Comparison of ENCODE assay signal across 8 mouse cellular contexts in the genomic region with DNA sequence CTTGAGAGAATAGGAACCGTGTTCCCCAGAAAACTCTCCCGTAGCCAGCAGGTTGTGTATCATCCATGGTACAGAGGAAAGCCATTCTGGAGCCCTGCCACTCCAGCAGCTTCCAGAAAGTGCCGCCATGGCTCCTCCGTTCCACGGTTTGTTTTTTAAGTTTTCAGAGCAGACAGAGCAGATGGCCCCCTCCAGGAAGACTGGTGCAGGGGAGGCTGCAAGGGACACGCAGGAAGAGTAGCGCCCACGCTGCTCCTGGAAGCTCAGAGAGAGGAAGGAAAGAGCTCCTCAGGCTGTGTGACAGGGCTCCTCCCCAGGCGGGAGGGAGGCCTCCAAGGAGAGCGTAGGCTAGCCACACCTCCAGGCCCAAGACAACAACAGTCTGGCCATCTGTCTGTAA. TPM values are rescaled to one million over a fixed set of nuclear protein-coding genes. Genes with fewer than 3 reads are reported as not detected.
DNase-seq lines count a peak whose midpoint lies in the region; ATAC-seq lines count a peak whose summit lies in the region.

No protein-coding gene starts in this region.

- intact Hi-C loops in left cerebral cortex, postnatal 4 days (cut with DNase I): no loop called here

- H3K27me3 ChIP-seq in forebrain, embryonic 10.5 days (ENCODE audit: poor library complexity, severe bottlenecking): no peaks in the 10 kb centered on the region
- H3K27me3 ChIP-seq in hindbrain, embryonic 15.5 days: no peaks in the 10 kb centered on the region
- no peaks in the 10 kb centered on the region for H3K27me3 ChIP-seq in neural tube, embryonic 15.5 days (replicated peaks)

- WGBS in forebrain, embryonic 10.5 days: 37% methylated on average over 10 of the region's 10 CpGs
- WGBS in hindbrain, embryonic 15.5 days: 27% methylated on average over 10 of the region's 10 CpGs
- WGBS in neural tube, embryonic 15.5 days: 29% methylated on average over 10 of the region's 10 CpGs

- H3K4me2 ChIP-seq in hindbrain, embryonic 15.5 days: no peak overlapping the region
- no peak overlapping the region for H3K4me2 ChIP-seq in neural tube, embryonic 15.5 days

- H3K9me3 ChIP-seq in forebrain, embryonic 10.5 days: no peaks in the 10 kb centered on the region
- no peaks in the 10 kb centered on the region for H3K9me3 ChIP-seq in hindbrain, embryonic 15.5 days
- H3K9me3 ChIP-seq in neural tube, embryonic 15.5 days (replicated peaks): no peaks in the 10 kb centered on the region

- DNase-seq in cerebellum, adult 11 months: peak; percentile 60
- DNase-seq in forebrain, embryonic 10.5 days (ENCODE audit: extremely low spot score, low spot score): no peak
- peak; percentile 31 for DNase-seq in left cerebral cortex, postnatal 4 days
- DNase-seq in spleen, postnatal 36 days (ENCODE audit: low spot score in 2 of 2): no peak
- DNase-seq in embryo, embryonic 9.5 days (ENCODE audit: extremely low spot score): no peak

- no peak for ATAC-seq in hindbrain, embryonic 15.5 days (ENCODE audit: low FRiP score, low read depth)
- no peak for ATAC-seq in neural tube, embryonic 15.5 days (ENCODE audit: low FRiP score)
- ATAC-seq in granulocyte monocyte progenitor cell, adult 5-6 weeks (replicated peaks; ENCODE audit: poor library complexity, severe bottlenecking): no peak

- peaks cover 30% of the 10 kb centered on the region for H3K4me1 ChIP-seq in forebrain, embryonic 10.5 days
- H3K4me1 ChIP-seq in hindbrain, embryonic 15.5 days (replicated peaks): peaks cover 86% of the 10 kb centered on the region
- peaks cover 74% of the 10 kb centered on the region for H3K4me1 ChIP-seq in neural tube, embryonic 15.5 days

- no peak overlapping the region for H3K4me3 ChIP-seq in forebrain, embryonic 10.5 days
- H3K4me3 ChIP-seq in hindbrain, embryonic 15.5 days: no peak overlapping the region
- no peak overlapping the region for H3K4me3 ChIP-seq in neural tube, embryonic 15.5 days (replicated peaks)

- H3K9ac ChIP-seq in hindbrain, embryonic 15.5 days: no peak overlapping the region
- no peak overlapping the region for H3K9ac ChIP-seq in neural tube, embryonic 15.5 days (replicated peaks)

- peak overlapping the region; percentile 62; the same call in 1 of the 2 replicates for H3K27ac ChIP-seq in forebrain, embryonic 10.5 days
- H3K27ac ChIP-seq in hindbrain, embryonic 15.5 days (replicated peaks): peak overlapping the region; percentile 61
- H3K27ac ChIP-seq in neural tube, embryonic 15.5 days (replicated peaks): no peak overlapping the region

- H3K36me3 ChIP-seq in forebrain, embryonic 10.5 days (replicated peaks): no peaks in the 10 kb centered on the region
- H3K36me3 ChIP-seq in hindbrain, embryonic 15.5 days: no peaks in the 10 kb centered on the region
- no peaks in the 10 kb centered on the region for H3K36me3 ChIP-seq in neural tube, embryonic 15.5 days

RNA-seq across cellular contexts. Expression of a gene that starts 15.1 kb away (rescaled TPM):
- polyA plus RNA-seq in forebrain, embryonic 10.5 days (2016; fragmentation: Nextera tagmentation; extraction: Ambion mirVana): 2.9 and 3.8 TPM in 2 replicates
- polyA plus RNA-seq in hindbrain, embryonic 15.5 days (2015; fragmentation: Nextera tagmentation; extraction: Ambion mirVana): 45.8 and 50.4 TPM in 2 replicates
- total RNA-seq in left cerebral cortex, postnatal 4 days (2021): 100 to 1,000 TPM; 191 to 195 TPM
- 36.9 and 45.8 TPM in 2 replicates for polyA plus RNA-seq in neural tube, embryonic 15.5 days (2015; fragmentation: Nextera tagmentation; extraction: Ambion mirVana)
- total RNA-seq in granulocyte monocyte progenitor cell, adult 5-6 weeks (2014; fragmentation: Nextera tagmentation): not detected in 2 replicates
- total RNA-seq in granulocyte monocyte progenitor cell, adult 5-6 weeks (2017): not detected in 2 replicates

RNA-seq across cellular contexts. Expression of a gene that starts 36.9 kb away (rescaled TPM):
- polyA plus RNA-seq in forebrain, embryonic 10.5 days (2016; fragmentation: Nextera tagmentation; extraction: Ambion mirVana): 0.07 and 0.15 TPM in 2 replicates
- 13.5 and 14.5 TPM in 2 replicates for polyA plus RNA-seq in hindbrain, embryonic 15.5 days (2015; fragmentation: Nextera tagmentation; extraction: Ambion mirVana)
- 100 to 1,000 TPM; 399 to 423 TPM for total RNA-seq in left cerebral cortex, postnatal 4 days (2021)
- 15.4 and 16.8 TPM in 2 replicates for polyA plus RNA-seq in neural tube, embryonic 15.5 days (2015; fragmentation: Nextera tagmentation; extraction: Ambion mirVana)
- not detected in 2 replicates for total RNA-seq in granulocyte monocyte progenitor cell, adult 5-6 weeks (2014; fragmentation: Nextera tagmentation)
- not detected in 2 replicates for total RNA-seq in granulocyte monocyte progenitor cell, adult 5-6 weeks (2017)

Comparison
In these comparisons a context has a peak if more than half of its experiments do, and no peak if none do; other contexts are left out.
1. DNase-seq: peak in cerebellum, adult 11 months (single experiment) and left cerebral cortex, postnatal 4 days (single experiment); none in forebrain, embryonic 10.5 days (single experiment), spleen, postnatal 36 days (0 of 2) and embryo, embryonic 9.5 days (single experiment).
2. RNA of a gene that starts 36.9 kb away (polyA plus RNA-seq): 15.4 to 16.8 TPM in neural tube, embryonic 15.5 days and 13.5 to 14.5 TPM in hindbrain, embryonic 15.5 days; 0.07 to 0.15 TPM in forebrain, embryonic 10.5 days; every median in the first group is over 10 times any median in the second.